Comparison of ENCODE assay signal across 20 mouse cellular contexts in the genomic region with DNA sequence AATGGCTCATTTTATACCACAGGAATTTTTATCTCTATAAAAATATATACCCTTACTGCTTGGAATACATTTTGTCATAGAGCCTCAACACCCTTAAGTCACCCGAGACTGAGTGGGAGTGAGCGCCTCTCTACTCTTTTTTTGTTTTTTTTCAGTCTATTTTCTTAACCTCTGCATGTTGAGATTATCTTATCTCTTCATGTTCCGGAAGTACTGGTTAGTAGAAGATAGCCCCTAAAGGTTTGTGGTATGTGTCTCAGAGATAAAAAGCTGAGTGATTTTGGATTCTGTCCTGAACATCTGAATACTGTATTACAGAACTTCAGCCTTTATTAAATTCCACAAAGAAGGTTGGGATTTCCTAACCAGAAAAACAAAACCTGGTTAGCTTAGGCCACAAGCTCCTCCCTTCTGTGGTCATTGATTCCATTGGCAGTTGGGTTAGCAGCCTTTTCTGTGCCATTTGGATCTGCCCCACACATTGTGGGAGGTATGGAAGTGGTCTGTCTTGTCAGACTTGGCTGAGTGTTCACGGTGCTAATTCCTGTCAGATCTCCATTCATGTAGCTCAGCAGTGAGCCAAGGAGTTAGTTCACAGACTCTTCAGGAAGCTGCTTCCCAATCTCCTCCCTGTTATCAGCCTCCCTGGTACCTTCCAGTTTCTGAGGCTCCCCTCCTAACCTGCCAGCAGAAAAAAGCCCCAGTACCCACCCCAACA. TPM values are rescaled to one million over a fixed set of nuclear protein-coding genes. Genes with fewer than 3 reads are reported as not detected.
DNase-seq lines count a peak whose midpoint lies in the region; ATAC-seq lines count a peak whose summit lies in the region.
"Had no signal": no experiment of that assay in that cellular context is flagged by ENCODE, and none has a peak within 500 bp of the region (broad histone marks: within the 10 kb centered on the region; RNA-seq: fewer than 3 reads in every experiment).

No protein-coding gene starts in this region.

- no peaks in the 10 kb centered on the region for H3K9me3 ChIP-seq in heart, embryonic 14.5 days (ENCODE audit: control insufficient read depth, low read length)
- no peaks in the 10 kb centered on the region for H3K9me3 ChIP-seq in liver, embryonic 15.5 days (replicated peaks)
- no peaks in the 10 kb centered on the region for H3K9me3 ChIP-seq in neural tube, embryonic 15.5 days (replicated peaks)
- H3K9me3 ChIP-seq: hindbrain, embryonic 15.5 days; limb, embryonic 15.5 days; midbrain, embryonic 13.5 days had no signal

- intact Hi-C loops in heart, postnatal 14 days (cut with DNase I), result no loop called here

- H3K36me3 ChIP-seq in heart, embryonic 14.5 days (ENCODE audit: control insufficient read depth, insufficient read depth, low read length), result peaks cover 13% of the 10 kb centered on the region
- no peaks in the 10 kb centered on the region for H3K36me3 ChIP-seq in liver, embryonic 15.5 days (replicated peaks)
- peaks cover 23% of the 10 kb centered on the region for H3K36me3 ChIP-seq in neural tube, embryonic 15.5 days

- peaks cover 0 to 7% of the 10 kb centered on the region in 2 experiments; a peak in 3 of 4 replicates for H3K4me1 ChIP-seq in heart, embryonic 14.5 days (ENCODE audit: control insufficient read depth in 2 of 2, insufficient read depth in 2 of 2, low read length in 2 of 2)
- H3K4me1 ChIP-seq in liver, embryonic 15.5 days (replicated peaks), result 0 out of 2 replicates have a peak, but pooled peaks cover 7% of the 10 kb centered on the region
- H3K4me1 ChIP-seq in neural tube, embryonic 15.5 days, result no peaks in the 10 kb centered on the region
- H3K4me1 ChIP-seq: hindbrain, embryonic 15.5 days; limb, embryonic 15.5 days; midbrain, embryonic 13.5 days had no signal

- no peak overlapping the region for H3K4me2 ChIP-seq in heart, embryonic 14.5 days (ENCODE audit: low read length)
- no peak overlapping the region for H3K4me2 ChIP-seq in liver, embryonic 15.5 days
- no peak overlapping the region for H3K4me2 ChIP-seq in neural tube, embryonic 15.5 days
- H3K4me2 ChIP-seq: hindbrain, embryonic 15.5 days; limb, embryonic 15.5 days; midbrain, embryonic 13.5 days had no signal

- no peaks in the 10 kb centered on the region for H3K27me3 ChIP-seq in heart, embryonic 14.5 days (ENCODE audit: control insufficient read depth, insufficient read depth, low read length)
- H3K27me3 ChIP-seq in liver, embryonic 15.5 days, result no peaks in the 10 kb centered on the region
- H3K27me3 ChIP-seq in neural tube, embryonic 15.5 days (replicated peaks), result no peaks in the 10 kb centered on the region
- H3K27me3 ChIP-seq: hindbrain, embryonic 15.5 days; limb, embryonic 15.5 days; midbrain, embryonic 13.5 days had no signal

- WGBS in heart, embryonic 14.5 days, result 15% methylated on average over 4 of the region's 4 CpGs
- WGBS in liver, embryonic 15.5 days (ENCODE audit: insufficient replicate concordance), result 15% methylated on average over 4 of the region's 4 CpGs
- 81% methylated on average over 4 of the region's 4 CpGs for WGBS in neural tube, embryonic 15.5 days

- H3K9ac ChIP-seq in heart, embryonic 14.5 days (ENCODE audit: low read length), result no peak overlapping the region
- H3K9ac ChIP-seq in liver, embryonic 15.5 days, result no peak overlapping the region
- no peak overlapping the region for H3K9ac ChIP-seq in neural tube, embryonic 15.5 days (replicated peaks)
- H3K9ac ChIP-seq: forebrain, postnatal 0 days; hindbrain, embryonic 15.5 days; limb, embryonic 15.5 days; midbrain, embryonic 13.5 days had no signal

- H3K27ac ChIP-seq in heart, embryonic 14.5 days (replicated peaks in 1 of 2; ENCODE audit: control insufficient read depth in 1 of 2, insufficient read depth in 1 of 2, low read depth in 2 of 2, low read length in 2 of 2), result no peak overlapping the region
- no peak overlapping the region for H3K27ac ChIP-seq in liver, embryonic 15.5 days (replicated peaks)
- no peak overlapping the region for H3K27ac ChIP-seq in neural tube, embryonic 15.5 days (replicated peaks)
- H3K27ac ChIP-seq: hindbrain, embryonic 15.5 days; left cerebral cortex, adult 2 months; limb, embryonic 15.5 days; midbrain, embryonic 13.5 days had no signal

- no peak for DNase-seq in heart, postnatal 14 days
- no peak for DNase-seq in spleen, adult 18-20 months
- DNase-seq: adrenal gland, adult 8-10 months; cerebellum, postnatal 36 days; forebrain, postnatal 0 days; kidney, adult 18-20 months; kidney, postnatal 36 days; lung, postnatal 36 days had no signal

- ATAC-seq in heart, embryonic 14.5 days (ENCODE audit: insufficient number of reproducible peaks, insufficient read depth, low FRiP score, low read depth), result peak; percentile 54; the same call in 1 of the 2 replicates
- ATAC-seq in CD4-positive, CD25-positive, alpha-beta regulatory T cell, adult 4 months, result peak; percentile 63
- ATAC-seq in common myeloid progenitor, adult 5-6 weeks (replicated peaks; ENCODE audit: low read depth, poor library complexity, severe bottlenecking), result peak; percentile 76
- ATAC-seq in liver, embryonic 15.5 days (ENCODE audit: insufficient read depth), result peak; percentile 56
- no peak for ATAC-seq in neural tube, embryonic 15.5 days (ENCODE audit: low FRiP score)
- ATAC-seq in cerebellum, adult (ENCODE audit: insufficient number of reproducible peaks, low FRiP score, low TSS enrichment), result no peak
- ATAC-seq: forebrain, postnatal 0 days; midbrain, embryonic 13.5 days had no signal

- no peak overlapping the region for H3K4me3 ChIP-seq in heart, embryonic 14.5 days (ENCODE audit: control insufficient read depth in 1 of 2, insufficient read depth in 1 of 2, low read depth in 1 of 2, low read length in 2 of 2)
- H3K4me3 ChIP-seq in liver, embryonic 15.5 days (replicated peaks), result no peak overlapping the region
- no peak overlapping the region for H3K4me3 ChIP-seq in neural tube, embryonic 15.5 days (replicated peaks)
- H3K4me3 ChIP-seq: hindbrain, embryonic 15.5 days; left cerebral cortex, adult 2 months; limb, embryonic 15.5 days; midbrain, embryonic 13.5 days had no signal

RNA-seq across cellular contexts. Expression of a gene that starts 17.8 kb away (rescaled TPM):
- 744 and 751 TPM in 2 replicates for polyA plus RNA-seq in heart, embryonic 14.5 days (2014; fragmentation: Nextera tagmentation; extraction: Ambion mirVana)
- 100 to 1,000 TPM; 279 to 287 TPM for total RNA-seq in heart, postnatal 14 days (2021)
- polyA plus RNA-seq in CD4-positive, CD25-positive, alpha-beta regulatory T cell, adult 4 months (2017; shearing (Covaris generic)), result 100 to 1,000 TPM; 213 to 231 TPM
- 31.1 and 35.6 TPM in 2 replicates for total RNA-seq in common myeloid progenitor, adult 5-6 weeks (2017)
- 126 and 128 TPM in 2 replicates for polyA plus RNA-seq in liver, embryonic 15.5 days (2015; fragmentation: Nextera tagmentation; extraction: Ambion mirVana)
- 644 and 655 TPM in 2 replicates for polyA plus RNA-seq in neural tube, embryonic 15.5 days (2015; fragmentation: Nextera tagmentation; extraction: Ambion mirVana)

RNA-seq across cellular contexts. Expression of a gene that starts 30.5 kb away (rescaled TPM):
- polyA plus RNA-seq in heart, embryonic 14.5 days (2014; fragmentation: Nextera tagmentation; extraction: Ambion mirVana), result 149 and 150 TPM in 2 replicates
- 10 to 100 TPM; 77.9 to 78.7 TPM for total RNA-seq in heart, postnatal 14 days (2021)
- 100 to 1,000 TPM; 137 to 165 TPM for polyA plus RNA-seq in CD4-positive, CD25-positive, alpha-beta regulatory T cell, adult 4 months (2017; shearing (Covaris generic))
- total RNA-seq in common myeloid progenitor, adult 5-6 weeks (2017), result 111 and 129 TPM in 2 replicates
- polyA plus RNA-seq in liver, embryonic 15.5 days (2015; fragmentation: Nextera tagmentation; extraction: Ambion mirVana), result 65.2 and 65.3 TPM in 2 replicates
- 254 and 270 TPM in 2 replicates for polyA plus RNA-seq in neural tube, embryonic 15.5 days (2015; fragmentation: Nextera tagmentation; extraction: Ambion mirVana)

RNA-seq across cellular contexts. Expression of a gene that starts 47.9 kb away (rescaled TPM):
- 3.2 and 3.6 TPM in 2 replicates for polyA plus RNA-seq in heart, embryonic 14.5 days (2014; fragmentation: Nextera tagmentation; extraction: Ambion mirVana)
- 1 to 10 TPM; 1.6 to 2.4 TPM for total RNA-seq in heart, postnatal 14 days (2021)
- 100 to 1,000 TPM in 1 of 2 experiments, 10 to 100 TPM in 1; 99.8 to 108 TPM for polyA plus RNA-seq in CD4-positive, CD25-positive, alpha-beta regulatory T cell, adult 4 months (2017; shearing (Covaris generic))
- not detected in 2 replicates for total RNA-seq in common myeloid progenitor, adult 5-6 weeks (2017)
- 0.24 and 0.26 TPM in 2 replicates for polyA plus RNA-seq in liver, embryonic 15.5 days (2015; fragmentation: Nextera tagmentation; extraction: Ambion mirVana)
- 1.2 and 2.8 TPM in 2 replicates for polyA plus RNA-seq in neural tube, embryonic 15.5 days (2015; fragmentation: Nextera tagmentation; extraction: Ambion mirVana)

RNA-seq across cellular contexts. Expression of a gene that starts 48.5 kb away (rescaled TPM):
- polyA plus RNA-seq in heart, embryonic 14.5 days (2014; fragmentation: Nextera tagmentation; extraction: Ambion mirVana), result not detected in 2 replicates
- total RNA-seq in heart, postnatal 14 days (2021), result not detected
- not detected for polyA plus RNA-seq in CD4-positive, CD25-positive, alpha-beta regulatory T cell, adult 4 months (2017; shearing (Covaris generic))
- not detected in 2 replicates for total RNA-seq in common myeloid progenitor, adult 5-6 weeks (2017)
- polyA plus RNA-seq in liver, embryonic 15.5 days (2015; fragmentation: Nextera tagmentation; extraction: Ambion mirVana), result not detected in 2 replicates
- polyA plus RNA-seq in neural tube, embryonic 15.5 days (2015; fragmentation: Nextera tagmentation; extraction: Ambion mirVana), result not detected in 2 replicates
- total RNA-seq: adrenal gland, adult 8-10 months; forebrain, postnatal 0 days; gastrocnemius, postnatal 4 days; left cerebral cortex, adult 2 months had no signal
- polyA plus RNA-seq: forebrain, postnatal 0 days; hindbrain, embryonic 15.5 days; limb, embryonic 15.5 days; midbrain, embryonic 13.5 days; stomach, embryonic 14.5 days had no signal

Comparison
In these comparisons a context has a peak if more than half of its experiments do, and no peak if none do; other contexts are left out.
1. ATAC-seq: peak in heart, embryonic 14.5 days (single experiment), CD4-positive, CD25-positive, alpha-beta regulatory T cell, adult 4 months (single experiment), common myeloid progenitor, adult 5-6 weeks (single experiment) and liver, embryonic 15.5 days (single experiment); none in neural tube, embryonic 15.5 days (single experiment) and cerebellum, adult (single experiment).
2. RNA of a gene that starts 47.9 kb away (polyA plus RNA-seq): 99.8 to 108 TPM in CD4-positive, CD25-positive, alpha-beta regulatory T cell, adult 4 months; 3.2 to 3.6 TPM in heart, embryonic 14.5 days, 1.2 to 2.8 TPM in neural tube, embryonic 15.5 days and 0.24 to 0.26 TPM in liver, embryonic 15.5 days; every median in the first group is over 10 times any median in the second.